Mouse (Mus musculus) mesoderm, embryonic 11.5 days (tissue): Measurements from ENCODE around the gene Olfr490.

ENCODE experiments used
- DNase-seq: peaks from one replicate; pipeline ENCODE4 v3.0.0-alpha.2; 2012; ENCODE audit warnings: low read depth, low spot score

The Olfr490 gene

GRCm38 (mm10) chr7:108288834-108289233 is at the start of gene Olfr490:
Olfr490 (minus strand) TSS chr7:108288934.
- DNase-seq: no peak

GRCm38 (mm10) chr7:108323574-108323973 is 34.8 kb upstream of the Olfr490 start, which contains the start of gene Olfr492:
Olfr492 (minus strand) TSS chr7:108323674.
- DNase-seq: no peak

- no peak for DNase-seq
These were observed 24.4 kb upstream of the Olfr490 start, which contains the start of gene Olfr491 for GRCm38 (mm10) chr7:108313151-108313550. Olfr491 (plus strand) TSS chr7:108313451.

- no peak for DNase-seq
These were observed 30.5 kb downstream of the Olfr490 start, which contains the start of gene Olfr488 for GRCm38 (mm10) chr7:108258247-108258646. Olfr488 (minus strand) TSS chr7:108258347.
